Mouse (Mus musculus) cortical plate, adult 2 months (tissue): ENCODE measurements around the gene Arrdc5.

Experiments
- CTCF ChIP-seq: fragments of 200-500 bp; IDR thresholded peaks from 2 replicates; pipeline ENCODE4 v1.5.1; 2011; ENCODE audit warnings: mild to moderate bottlenecking, control low read depth, low read length; ENCODE audit not compliant: insufficient read depth; ENCODE audit errors: extremely low read depth
- POLR2A ChIP-seq: fragments of 200-500 bp; IDR thresholded peaks from 2 replicates; pipeline ENCODE4 v1.6.1; 2011; ENCODE audit warnings: mild to moderate bottlenecking, low read length, control low read depth; ENCODE audit not compliant: insufficient read depth; ENCODE audit errors: extremely low read depth

GRCm38 (mm10) chr17:56305826-56306225, 5.7 kb upstream of the Arrdc5 start:
- TF ChIP-seq CTCF (peak; percentile 20; the same call in 1 of the 2 replicates), POLR2A (no peak)
